Mouse (Mus musculus) hindbrain, embryonic 12.5 days (tissue): ENCODE data around the gene Spata5. TPM values are rescaled to one million over a fixed set of nuclear protein-coding genes. Genes with fewer than 3 reads are reported as not detected.
"Not testable (repeated sequence)": the region's sequence is repeated elsewhere in the genome, so short reads cannot be mapped to it uniquely, and the experiment has no call there.

Experiments
- ATAC-seq: fragments of 200-750 bp; cut with Nextera tagmentation; 2 replicates; pipeline ENCODE4 v1.8.0; 2017; ENCODE audit warnings: moderate TSS enrichment; ENCODE audit not compliant: low FRiP score
- H3K27ac ChIP-seq: fragments of 300-500 bp; sonication (generic); 2 replicates; pipeline ENCODE4 v1.5.1; 2016; ENCODE audit warnings: mild to moderate bottlenecking
- H3K27me3 ChIP-seq: fragments of 300-500 bp; sonication (generic); 2 replicates; pipeline ENCODE4 v1.6.1; 2016; ENCODE audit warnings: mild to moderate bottlenecking
- H3K36me3 ChIP-seq: fragments of 300-500 bp; sonication (generic); 2 replicates; pipeline ENCODE4 v1.6.1; 2016; ENCODE audit warnings: mild to moderate bottlenecking
- H3K4me1 ChIP-seq: fragments of 300-500 bp; sonication (generic); 2 replicates; pipeline ENCODE4 v1.6.1; 2016
- H3K4me2 ChIP-seq: fragments of 300-500 bp; sonication (generic); replicated peaks from 2 replicates; pipeline ENCODE4 v1.6.1; 2016; ENCODE audit warnings: mild to moderate bottlenecking
- H3K4me3 ChIP-seq: fragments of 300-500 bp; sonication (generic); 2 replicates; pipeline ENCODE4 v1.5.1; 2016; ENCODE audit warnings: mild to moderate bottlenecking
- H3K9ac ChIP-seq: fragments of 300-500 bp; sonication (generic); 2 replicates; pipeline ENCODE4 v1.6.1; 2016; ENCODE audit warnings: mild to moderate bottlenecking, moderate library complexity
- H3K9me3 ChIP-seq: fragments of 300-500 bp; sonication (generic); replicated peaks from 2 replicates; pipeline ENCODE4 v1.6.1; 2016; ENCODE audit warnings: mild to moderate bottlenecking
- WGBS: fragments of 180-500 bp; shearing (Covaris S2); methylation state at CpG from one replicate; pipeline ENCODE4 v1.1.7; 2016; 5-methylcytosine and 5-hydroxymethylcytosine counted together
- polyA plus RNA-seq: library from polyadenylated mRNA; unstranded; fragments of >200 nt; fragmentation: Nextera tagmentation; extraction: Ambion mirVana; gene quantifications from 2 replicates; pipeline ENCODE4 v1.2.1, GENCODE M21; 2016

Gene Spata5
- polyA plus RNA-seq, 1 experiment from 2014 or later = 35.3 TPM

GRCm38 (mm10) chr3:37596519-37596918, 176.8 kb downstream of the Spata5 start:
- no peak overlapping the region for H3K9ac ChIP-seq
- H3K9me3 ChIP-seq = no peaks in the 10 kb centered on the region
- 65% methylated on average over 6 of the region's 6 CpGs for WGBS
- no peaks in the 10 kb centered on the region for H3K4me1 ChIP-seq
- no peak overlapping the region for H3K4me2 ChIP-seq
- no peak overlapping the region for H3K4me3 ChIP-seq
- H3K36me3 ChIP-seq = no peaks in the 10 kb centered on the region
- ATAC-seq = no peak
- H3K27me3 ChIP-seq = no peaks in the 10 kb centered on the region
- no peak overlapping the region for H3K27ac ChIP-seq

- H3K4me3 ChIP-seq = no peak overlapping the region
- ATAC-seq = no peak
- no peak overlapping the region for H3K27ac ChIP-seq
- no peak overlapping the region for H3K4me2 ChIP-seq
- no peaks in the 10 kb centered on the region for H3K4me1 ChIP-seq
- H3K9me3 ChIP-seq = no peaks in the 10 kb centered on the region
- WGBS = 82% methylated on average over 5 of the region's 5 CpGs
- no peaks in the 10 kb centered on the region for H3K27me3 ChIP-seq
- H3K9ac ChIP-seq = no peak overlapping the region
- H3K36me3 ChIP-seq = no peaks in the 10 kb centered on the region
These were observed 177.5 kb downstream of the Spata5 start for GRCm38 (mm10) chr3:37597200-37597599.

- not testable (repeated sequence) for H3K27ac ChIP-seq, H3K27me3 ChIP-seq, H3K36me3 ChIP-seq, H3K9ac ChIP-seq, H3K4me1 ChIP-seq, H3K4me3 ChIP-seq, ATAC-seq, H3K9me3 ChIP-seq, H3K4me2 ChIP-seq
- 94% methylated on average over 14 of the region's 14 CpGs for WGBS
These were observed 179.9 kb downstream of the Spata5 start for GRCm38 (mm10) chr3:37599641-37600040.

GRCm38 (mm10) chr3:37602356-37602755, 182.7 kb downstream of the Spata5 start:
- ATAC-seq = no peak
- 95% methylated on average over 9 of the region's 9 CpGs for WGBS
- H3K4me1 ChIP-seq = peaks cover 5% of the 10 kb centered on the region
- no peak overlapping the region for H3K4me3 ChIP-seq
- H3K27ac ChIP-seq = no peak overlapping the region
- no peaks in the 10 kb centered on the region for H3K27me3 ChIP-seq
- no peak overlapping the region for H3K9ac ChIP-seq
- H3K9me3 ChIP-seq = peaks cover 3% of the 10 kb centered on the region; the same call in 1 of the 2 replicates
- H3K36me3 ChIP-seq = no peaks in the 10 kb centered on the region
- no peak overlapping the region for H3K4me2 ChIP-seq

- Histone ChIP-seq H3K4me3 (no peak overlapping the region), H3K27me3 (no peaks in the 10 kb centered on the region), H3K4me2 (no peak overlapping the region), H3K27ac (no peak overlapping the region), H3K9ac (no peak overlapping the region), H3K4me1 (peaks cover 5% of the 10 kb centered on the region), H3K9me3 (peaks cover 3% of the 10 kb centered on the region; the same call in 1 of the 2 replicates), H3K36me3 (no peaks in the 10 kb centered on the region)
- 84% methylated on average over 7 of the region's 7 CpGs for WGBS
- ATAC-seq = no peak
These were observed 183.2 kb downstream of the Spata5 start for GRCm38 (mm10) chr3:37602890-37603289.

- Histone ChIP-seq H3K9ac (no peak overlapping the region), H3K36me3 (no peaks in the 10 kb centered on the region), H3K27ac (no peak overlapping the region), H3K4me1 (peaks cover 5% of the 10 kb centered on the region), H3K27me3 (no peaks in the 10 kb centered on the region), H3K4me2 (no peak overlapping the region), H3K9me3 (peaks cover 3% of the 10 kb centered on the region; the same call in 1 of the 2 replicates), H3K4me3 (no peak overlapping the region)
- ATAC-seq = no peak
- 83% methylated on average over 3 of the region's 3 CpGs for WGBS
These were observed 183.8 kb downstream of the Spata5 start for GRCm38 (mm10) chr3:37603541-37603940.

- Histone ChIP-seq H3K9me3 (peaks cover 7% of the 10 kb centered on the region; the same call in 1 of the 2 replicates), H3K9ac (no peak overlapping the region), H3K4me2 (no peak overlapping the region), H3K27me3 (no peaks in the 10 kb centered on the region), H3K4me1 (peaks cover 5% of the 10 kb centered on the region), H3K36me3 (no peaks in the 10 kb centered on the region), H3K4me3 (no peak overlapping the region), H3K27ac (no peak overlapping the region)
- WGBS = 71% methylated on average over 13 of the region's 13 CpGs
- no peak for ATAC-seq
These were observed 185.5 kb downstream of the Spata5 start for GRCm38 (mm10) chr3:37604976-37605875.

GRCm38 (mm10) chr3:37605876-37606238, 186.2 kb downstream of the Spata5 start:
- H3K4me1 ChIP-seq = peaks cover 5% of the 10 kb centered on the region
- 90% methylated on average over 10 of the region's 10 CpGs for WGBS
- no peak overlapping the region for H3K4me2 ChIP-seq
- no peak overlapping the region for H3K27ac ChIP-seq
- peaks cover 8% of the 10 kb centered on the region; the same call in 1 of the 2 replicates for H3K9me3 ChIP-seq
- no peaks in the 10 kb centered on the region for H3K27me3 ChIP-seq
- no peaks in the 10 kb centered on the region for H3K36me3 ChIP-seq
- ATAC-seq = no peak
- no peak overlapping the region for H3K9ac ChIP-seq
- H3K4me3 ChIP-seq = no peak overlapping the region

- Histone ChIP-seq H3K27me3 (no peaks in the 10 kb centered on the region), H3K27ac (no peak overlapping the region), H3K36me3 (no peaks in the 10 kb centered on the region), H3K4me2 (no peak overlapping the region), H3K4me1 (peaks cover 9% of the 10 kb centered on the region), H3K4me3 (no peak overlapping the region), H3K9me3 (peaks cover 8% of the 10 kb centered on the region; the same call in 1 of the 2 replicates), H3K9ac (no peak overlapping the region)
- WGBS = 87% methylated on average over 4 of the region's 4 CpGs
- ATAC-seq = no peak
These were observed 189.2 kb downstream of the Spata5 start for GRCm38 (mm10) chr3:37608926-37609325.

GRCm38 (mm10) chr3:37610670-37611069, 191.0 kb downstream of the Spata5 start:
- no peaks in the 10 kb centered on the region for H3K27me3 ChIP-seq
- 93% methylated on average over 2 of the region's 2 CpGs for WGBS
- H3K36me3 ChIP-seq = no peaks in the 10 kb centered on the region
- no peak overlapping the region for H3K9ac ChIP-seq
- H3K27ac ChIP-seq = no peak overlapping the region
- H3K4me2 ChIP-seq = no peak overlapping the region
- H3K4me1 ChIP-seq = peaks cover 4% of the 10 kb centered on the region; the same call in 1 of the 2 replicates
- no peak for ATAC-seq
- peaks cover 8% of the 10 kb centered on the region; the same call in 1 of the 2 replicates for H3K9me3 ChIP-seq
- H3K4me3 ChIP-seq = no peak overlapping the region

- Histone ChIP-seq H3K9me3 (0 out of 2 replicates have a peak, but pooled peaks cover 5% of the 10 kb centered on the region), H3K4me1 (peaks cover 4% of the 10 kb centered on the region; the same call in 1 of the 2 replicates), H3K36me3 (no peaks in the 10 kb centered on the region), H3K27me3 (no peaks in the 10 kb centered on the region), H3K9ac (no peak overlapping the region), H3K4me3 (no peak overlapping the region), H3K4me2 (no peak overlapping the region), H3K27ac (no peak overlapping the region)
- 64% methylated on average over 10 of the region's 10 CpGs for WGBS
- no peak for ATAC-seq
These were observed 194.0 kb downstream of the Spata5 start for GRCm38 (mm10) chr3:37613722-37614121.

- 76% methylated on average over 10 of the region's 10 CpGs for WGBS
- Histone ChIP-seq H3K4me1 (peaks cover 4% of the 10 kb centered on the region; the same call in 1 of the 2 replicates), H3K27me3 (no peaks in the 10 kb centered on the region), H3K9me3 (0 out of 2 replicates have a peak, but pooled peaks cover 2% of the 10 kb centered on the region), H3K4me2 (no peak overlapping the region), H3K36me3 (no peaks in the 10 kb centered on the region), H3K9ac (no peak overlapping the region), H3K4me3 (no peak overlapping the region), H3K27ac (no peak overlapping the region)
- no peak for ATAC-seq
These were observed 195.4 kb downstream of the Spata5 start for GRCm38 (mm10) chr3:37614878-37615650.
